Mouse (Mus musculus) CH12.LX (cell line): Measurements from ENCODE around the gene Gm5447. TPM values are rescaled to one million over a fixed set of nuclear protein-coding genes. Genes with fewer than 3 reads are reported as not detected.
A peak's percentile ranks its signal among the peaks of the same experiment; 100 is the strongest.

ENCODE experiments used
- DNase-seq: peaks from one replicate; pipeline ENCODE4 v3.0.0-alpha.2; 2013; ENCODE audit errors: extremely low read depth
- H3K27ac ChIP-seq: 2 replicates; pipeline ENCODE4 v1.5.1; 2012; ENCODE audit warnings: low read depth, mild to moderate bottlenecking, control low read depth, moderate library complexity; ENCODE audit not compliant: insufficient read depth
- H3K27me3 ChIP-seq: replicated peaks from 2 replicates; pipeline ENCODE3; 2012; ENCODE audit warnings: inconsistent platforms
- H3K36me3 ChIP-seq, 2 experiments: replicated peaks in 1 of 2; 2 replicates each; pipeline versions ENCODE3 to v1.6.1; 2012; ENCODE audit warnings: inconsistent platforms in 1 of 2, low read length in 1 of 2, mild to moderate bottlenecking in 1 of 2, mixed read lengths in 1 of 2, moderate library complexity in 1 of 2; ENCODE audit not compliant: control insufficient read depth in 1 of 2, insufficient read depth in 1 of 2
- H3K4me1 ChIP-seq, 2 experiments: 2 replicates each; pipeline ENCODE4 v1.6.1; 2012; ENCODE audit warnings: inconsistent platforms in 1 of 2, moderate library complexity in 1 of 2; ENCODE audit not compliant: insufficient read depth in 2 of 2, control insufficient read depth in 1 of 2
- H3K4me2 ChIP-seq: 2 replicates; pipeline ENCODE4 v1.6.1; 2012; ENCODE audit warnings: low read depth, mild to moderate bottlenecking, control low read depth; ENCODE audit not compliant: poor library complexity, insufficient read depth, severe bottlenecking
- H3K4me3 ChIP-seq, 3 experiments: fragments of 150-350 bp in 1 of 3; sonication (generic) in 1 of 3; replicated peaks in 1 of 3; 2 replicates each; pipeline versions ENCODE3 to v1.5.1; 2011 to 2012; ENCODE audit warnings: low read depth in 2 of 3, low read length in 2 of 3, mild to moderate bottlenecking in 2 of 3, moderate library complexity in 2 of 3, control low read depth in 1 of 3, improper control_type of control experiment in 1 of 3, inconsistent platforms in 1 of 3, mixed read lengths in 1 of 3; ENCODE audit not compliant: poor library complexity in 1 of 3
- H3K79me2 ChIP-seq: replicated peaks from 2 replicates; pipeline ENCODE4 v1.6.1; 2012; ENCODE audit warnings: mild to moderate bottlenecking, moderate library complexity; ENCODE audit not compliant: control insufficient read depth, poor library complexity, insufficient read depth, severe bottlenecking; ENCODE audit errors: extremely low read depth
- H3K9ac ChIP-seq: 2 replicates; pipeline ENCODE4 v1.6.1; 2012; ENCODE audit warnings: low read depth, mild to moderate bottlenecking, control low read depth, moderate library complexity; ENCODE audit not compliant: insufficient read depth
- H3K9me3 ChIP-seq: replicated peaks from 2 replicates; pipeline ENCODE3; 2012; ENCODE audit warnings: low read length, inconsistent platforms, mixed read lengths
- CTCF ChIP-seq, 2 experiments: IDR thresholded peaks in 1 of 2; conservative IDR thresholded peaks in 1 of 2; 2 replicates each; pipeline ENCODE4 v1.5.1; 2011 to 2012; ENCODE audit warnings: low read depth in 2 of 2, low read length in 2 of 2, improper control_type of control experiment in 1 of 2, inconsistent platforms in 1 of 2, mild to moderate bottlenecking in 1 of 2, moderate library complexity in 1 of 2
- ELF1 ChIP-seq: IDR thresholded peaks from 2 replicates; pipeline ENCODE4 v1.6.1; 2014; ENCODE audit warnings: low read depth, mild to moderate bottlenecking, inconsistent platforms, low read length, improper control_type of control experiment
- EP300 ChIP-seq: IDR thresholded peaks from 2 replicates; pipeline ENCODE4 v1.6.1; 2011; ENCODE audit warnings: low read length, improper control_type of control experiment
- IRF4 ChIP-seq: IDR thresholded peaks from 2 replicates; pipeline ENCODE4 v1.6.1; 2014; ENCODE audit warnings: low read depth, mild to moderate bottlenecking, inconsistent platforms, low read length, improper control_type of control experiment
- JUN ChIP-seq: IDR thresholded peaks from 2 replicates; pipeline ENCODE4 v1.6.1; 2011; ENCODE audit warnings: low read depth, mild to moderate bottlenecking, low read length, improper control_type of control experiment, moderate library complexity; ENCODE audit not compliant: insufficient read depth
- MAZ ChIP-seq: IDR thresholded peaks from 2 replicates; pipeline ENCODE4 v1.6.1; 2012; ENCODE audit warnings: low read depth, mild to moderate bottlenecking, inconsistent platforms, low read length, improper control_type of control experiment, moderate library complexity
- MYC ChIP-seq: IDR thresholded peaks from 2 replicates; pipeline ENCODE4 v1.6.1; 2011; ENCODE audit warnings: low read depth, mild to moderate bottlenecking, improper control_type of control experiment, low read length
- NRF1 ChIP-seq: IDR thresholded peaks from 2 replicates; pipeline ENCODE4 v1.6.1; 2014; ENCODE audit warnings: low read depth, mild to moderate bottlenecking, inconsistent platforms, low read length, improper control_type of control experiment, moderate library complexity
- RAD21 ChIP-seq: IDR thresholded peaks from 2 replicates; pipeline ENCODE4 v1.6.1; 2011; ENCODE audit warnings: low read depth, mild to moderate bottlenecking, low read length, improper control_type of control experiment, moderate library complexity
- SIN3A ChIP-seq: IDR thresholded peaks from 2 replicates; pipeline ENCODE4 v1.6.1; 2012; ENCODE audit warnings: low read length, improper control_type of control experiment, inconsistent platforms
- SMC3 ChIP-seq: IDR thresholded peaks from 2 replicates; pipeline ENCODE4 v1.6.1; 2011; ENCODE audit warnings: low read depth, low read length, improper control_type of control experiment
- TCF12 ChIP-seq: IDR thresholded peaks from 2 replicates; pipeline ENCODE4 v1.6.1; 2014; ENCODE audit warnings: low read depth, mild to moderate bottlenecking, inconsistent platforms, low read length, improper control_type of control experiment
- USF1 ChIP-seq: IDR thresholded peaks from 2 replicates; pipeline ENCODE4 v1.6.1; 2014; ENCODE audit warnings: low read depth, mild to moderate bottlenecking, inconsistent platforms, low read length, improper control_type of control experiment
- ZC3H11A ChIP-seq: IDR thresholded peaks from 2 replicates; pipeline ENCODE4 v1.6.1; 2012; ENCODE audit warnings: low read depth, mild to moderate bottlenecking, inconsistent platforms, low read length, improper control_type of control experiment
- ZMIZ1 ChIP-seq: IDR thresholded peaks from 2 replicates; pipeline ENCODE4 v1.6.1; 2012; ENCODE audit warnings: low read depth, mild to moderate bottlenecking, inconsistent platforms, low read length, improper control_type of control experiment
- dilution Hi-C: fragments of 300-500 bp; cut with MboI; formaldehyde crosslinking; loops from 2 replicates; pipeline ENCODE4 v1.14.3; 2020; ENCODE audit warnings: low sequenced_read_pairs; ENCODE audit not compliant: extremely low pct_unique_long_range_greater_than_20kb, extremely low pct_ligation_motif_present
- in situ Hi-C: fragments of 300-500 bp; cut with MboI; formaldehyde crosslinking; loops from 3 replicates; pipeline ENCODE4 v1.14.3; 2019; ENCODE audit warnings: low sequenced_read_pairs, low pct_ligation_motif_present, low pct_unique_long_range_greater_than_20kb, mixed read lengths
- polyA plus RNA-seq: library from polyadenylated mRNA; unstranded; fragments of >175 nt; gene quantifications from 2 replicates; pipeline ENCODE4 v1.2.1, GENCODE M21; 2012; ENCODE audit warnings: low read depth; ENCODE audit not compliant: insufficient read length
- total RNA-seq, 2 experiments: library from RNA; depleted of rRNA; stranded (reverse); fragments of 300-350 nt in 1 of 2; fragments of >200 nt in 1 of 2; gene quantifications; 2 replicates each; pipeline ENCODE4 v1.2.3; 2012 to 2014

Gm5447 gene
- total and polyA plus RNA-seq, 3 experiments = not detected

GRCm38 (mm10) chr13:30978224-30978623, 4.2 kb downstream of the Gm5447 start:
- DNase-seq = no peak
- TF ChIP-seq MYC = no peak
- TF ChIP-seq SIN3A = no peak
- no peak for TF ChIP-seq USF1
- H3K27ac ChIP-seq = no peak overlapping the region
- dilution Hi-C loops (no loop called here), in situ Hi-C loops (no loop called here)
- no peaks in the 10 kb centered on the region for H3K36me3 ChIP-seq
- H3K4me3 ChIP-seq = no peak overlapping the region
- H3K4me2 ChIP-seq = no peak overlapping the region
- H3K9me3 ChIP-seq = no peaks in the 10 kb centered on the region
- H3K9ac ChIP-seq = no peak overlapping the region
- H3K4me1 ChIP-seq = peaks cover 8 to 30% of the 10 kb centered on the region in 2 experiments
- no peaks in the 10 kb centered on the region for H3K27me3 ChIP-seq
- no peaks in the 10 kb centered on the region for H3K79me2 ChIP-seq

DNA sequence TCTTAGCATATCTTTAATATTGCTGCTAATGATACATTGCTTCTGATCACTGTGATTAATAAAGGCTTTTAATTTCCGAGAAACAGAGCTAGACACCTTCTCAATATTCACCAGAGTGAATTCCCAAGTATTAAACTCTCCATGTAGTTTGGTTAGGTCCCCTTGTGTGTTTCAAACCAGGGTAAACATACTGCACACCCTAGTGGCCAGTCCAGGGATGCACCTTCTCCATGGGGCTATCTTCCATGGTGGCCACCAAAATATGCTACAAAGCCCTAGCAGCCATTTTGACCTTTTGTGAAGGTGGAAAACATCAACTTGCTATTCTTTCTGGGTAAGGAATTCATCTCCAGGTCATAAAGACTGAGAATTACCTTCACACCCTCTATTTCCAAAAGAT, 7.7 kb downstream of the Gm5447 start:
- Histone ChIP-seq H3K36me3 (no peaks in the 10 kb centered on the region), H3K9ac (no peak overlapping the region), H3K4me1 (peaks cover 7 to 26% of the 10 kb centered on the region in 2 experiments), H3K4me3 (no peak overlapping the region), H3K27ac (no peak overlapping the region), H3K79me2 (no peaks in the 10 kb centered on the region), H3K4me2 (no peak overlapping the region), H3K9me3 (no peaks in the 10 kb centered on the region), H3K27me3 (no peaks in the 10 kb centered on the region)
- in situ Hi-C loops (no loop called here), dilution Hi-C loops (no loop called here)
- DNase-seq = peak; percentile 66
- TF ChIP-seq ZMIZ1 = no peak; the same call in 1 of the 2 replicates
- TF ChIP-seq MYC = peak; percentile 32; the same call in 1 of the 2 replicates
- 0 out of 2 replicates have a peak, but pooled peaks have one; percentile 38 for TF ChIP-seq MAZ
- TF ChIP-seq EP300 = no peak
- peak; percentile 35; the same call in 1 of the 2 replicates for TF ChIP-seq TCF12
- peak; percentile 30; the same call in 1 of the 2 replicates for TF ChIP-seq IRF4
- TF ChIP-seq RAD21 = peak; percentile 74
- TF ChIP-seq ZC3H11A = 0 out of 2 replicates have a peak, but pooled peaks have one; percentile 13
- TF ChIP-seq JUN = no peak
- TF ChIP-seq NRF1 = peak; percentile 36; the same call in 1 of the 2 replicates
- TF ChIP-seq CTCF (conservative IDR thresholded peaks at IDR 0.05 in 1 of 2, IDR thresholded peaks at IDR 0.05 in 1 of 2; ENCODE audit: low read depth in 2 of 2, low read length in 2 of 2) = peak; percentile 84 to 86
- peak; percentile 84 for TF ChIP-seq SMC3
- no peak for TF ChIP-seq SIN3A
- no peak for TF ChIP-seq ELF1
